In the genomic region with DNA sequence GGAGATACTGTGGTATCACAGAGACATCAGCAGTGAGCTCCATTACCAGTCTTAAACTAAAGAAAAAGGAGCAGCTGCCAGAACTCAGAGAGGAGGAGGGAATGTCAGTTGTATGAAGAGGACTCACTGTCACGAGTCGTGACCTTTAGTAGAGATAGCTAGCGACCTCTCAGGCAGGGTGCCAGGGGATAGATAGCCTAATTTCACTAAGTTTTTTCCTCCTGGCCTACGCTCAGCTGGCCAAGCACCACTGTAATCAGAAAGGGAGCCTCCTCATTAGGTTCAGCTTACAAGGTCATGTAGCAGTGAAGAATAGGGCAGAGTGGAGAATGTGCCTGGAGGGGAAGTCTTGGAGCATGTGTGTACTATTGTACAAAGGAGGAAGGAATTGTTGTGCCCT, we compare ENCODE assay signal across 10 mouse cellular contexts. TPM values are rescaled to one million over a fixed set of nuclear protein-coding genes. Genes with fewer than 3 reads are reported as not detected.
A peak's percentile ranks its signal among the peaks of the same experiment; 100 is the strongest.
DNase-seq lines count a peak whose midpoint lies in the region; ATAC-seq and TF ChIP-seq lines count a peak whose summit lies in the region.
"Had no signal": no experiment of that assay in that cellular context is flagged by ENCODE, and none has a peak within 500 bp of the region (broad histone marks: within the 10 kb centered on the region; RNA-seq: fewer than 3 reads in every experiment).

No protein-coding gene starts in this region.

- 0 out of 2 replicates have a peak, but pooled peaks cover 12% of the 10 kb centered on the region for H3K4me1 ChIP-seq in lung, embryonic 15.5 days
- H3K4me1 ChIP-seq in lung, adult 2 months (ENCODE audit: control insufficient read depth, insufficient read depth, low read length): no peaks in the 10 kb centered on the region
- peaks cover 3% of the 10 kb centered on the region; the same call in 1 of the 2 replicates for H3K4me1 ChIP-seq in kidney, embryonic 15.5 days
- H3K4me1 ChIP-seq: embryonic facial prominence, embryonic 15.5 days had no signal

- H3K9me3 ChIP-seq in lung, embryonic 15.5 days: no peaks in the 10 kb centered on the region
- H3K9me3 ChIP-seq in kidney, embryonic 15.5 days (replicated peaks): no peaks in the 10 kb centered on the region
- H3K9me3 ChIP-seq: embryonic facial prominence, embryonic 15.5 days had no signal

- no peaks in the 10 kb centered on the region for H3K36me3 ChIP-seq in lung, embryonic 15.5 days
- no peaks in the 10 kb centered on the region for H3K36me3 ChIP-seq in kidney, embryonic 15.5 days
- H3K36me3 ChIP-seq: embryonic facial prominence, embryonic 15.5 days had no signal

- H3K9ac ChIP-seq in lung, embryonic 15.5 days: no peak overlapping the region
- H3K9ac ChIP-seq in kidney, embryonic 15.5 days: no peak overlapping the region
- H3K9ac ChIP-seq: embryonic facial prominence, embryonic 15.5 days had no signal

- DNase-seq in lung, adult 2 months: no peak
- peak; percentile 26 to 35 for DNase-seq in heart, adult 9 months (ENCODE audit: low spot score in 2 of 2)
- peak; percentile 78 for DNase-seq in testis, postnatal 10 days (ENCODE audit: low spot score)
- DNase-seq in thymus, postnatal 4 days: no peak
- DNase-seq: cerebellum, adult 11 months; thymus, adult 2 months had no signal

- TF ChIP-seq CTCF in lung, adult 2 months (IDR thresholded peaks at IDR 0.05; ENCODE audit: insufficient read depth, low read length): no peak

- WGBS in lung, embryonic 15.5 days: 36% methylated on average over 4 of the region's 4 CpGs
- WGBS in lung, adult 2 months: 49% methylated on average over 4 of the region's 4 CpGs
- 48% methylated on average over 4 of the region's 4 CpGs for WGBS in kidney, embryonic 15.5 days

- no peak for TF ChIP-seq POLR2A in lung, adult 2 months (IDR thresholded peaks at IDR 0.05; ENCODE audit: borderline replicate concordance, extremely low read depth, low read depth, low read length)

- no peak overlapping the region for H3K27ac ChIP-seq in lung, embryonic 15.5 days
- no peak overlapping the region for H3K27ac ChIP-seq in kidney, embryonic 15.5 days
- H3K27ac ChIP-seq: embryonic facial prominence, embryonic 15.5 days had no signal

- ATAC-seq in lung, embryonic 15.5 days (ENCODE audit: borderline replicate concordance, extremely low read depth, low FRiP score, low TSS enrichment): peak; percentile 54; the same call in 1 of the 2 replicates
- ATAC-seq in kidney, embryonic 15.5 days (replicated peaks; ENCODE audit: low FRiP score): peak; percentile 83; the same call in 1 of the 2 replicates
- ATAC-seq in erythroblast, adult 5-6 weeks (replicated peaks; ENCODE audit: low FRiP score, poor library complexity, severe bottlenecking): no peak

- no peaks in the 10 kb centered on the region for H3K27me3 ChIP-seq in lung, embryonic 15.5 days
- peaks cover 37% of the 10 kb centered on the region for H3K27me3 ChIP-seq in kidney, embryonic 15.5 days
- H3K27me3 ChIP-seq: embryonic facial prominence, embryonic 15.5 days had no signal

- no peak overlapping the region for H3K4me2 ChIP-seq in lung, embryonic 15.5 days
- no peak overlapping the region for H3K4me2 ChIP-seq in kidney, embryonic 15.5 days
- H3K4me2 ChIP-seq: embryonic facial prominence, embryonic 15.5 days had no signal

- H3K4me3 ChIP-seq in lung, embryonic 15.5 days: no peak overlapping the region
- H3K4me3 ChIP-seq in lung, adult 2 months (replicated peaks; ENCODE audit: extremely low read depth, low read depth, low read length): no peak overlapping the region
- H3K4me3 ChIP-seq in kidney, embryonic 15.5 days (replicated peaks): no peak overlapping the region
- H3K4me3 ChIP-seq: embryonic facial prominence, embryonic 15.5 days had no signal

RNA-seq across cellular contexts. Expression of gene Dcx, which starts 47.3 kb away (rescaled TPM):
- polyA plus RNA-seq in lung, embryonic 15.5 days (2015; fragmentation: Nextera tagmentation; extraction: Ambion mirVana): 2.5 TPM in 2 replicates
- not detected in 2 replicates for polyA plus RNA-seq in lung, adult 2 months (2012; rRNA removed)
- polyA plus RNA-seq in kidney, embryonic 15.5 days (2015; fragmentation: Nextera tagmentation; extraction: Ambion mirVana): 4.9 and 6.0 TPM in 2 replicates
- not detected in 2 replicates for total RNA-seq in erythroblast, adult 5-6 weeks (2015; ENCODE audit: low replicate concordance)
- total RNA-seq in erythroblast, adult 5-6 weeks (2017; ENCODE audit: low replicate concordance): not detected in 2 replicates

RNA-seq across cellular contexts. Expression of gene Capn6, which starts 58.6 kb away (rescaled TPM):
- polyA plus RNA-seq in lung, embryonic 15.5 days (2015; fragmentation: Nextera tagmentation; extraction: Ambion mirVana): 136 and 142 TPM in 2 replicates
- polyA plus RNA-seq in lung, adult 2 months (2012; rRNA removed): 1.2 and 1.9 TPM in 2 replicates
- polyA plus RNA-seq in kidney, embryonic 15.5 days (2015; fragmentation: Nextera tagmentation; extraction: Ambion mirVana): 156 and 162 TPM in 2 replicates
- not detected in 2 replicates for total RNA-seq in erythroblast, adult 5-6 weeks (2015; ENCODE audit: low replicate concordance)
- total RNA-seq in erythroblast, adult 5-6 weeks (2017; ENCODE audit: low replicate concordance): not detected in 2 replicates

Comparison
In these comparisons a context has a peak if more than half of its experiments do, and no peak if none do; other contexts are left out.
1. RNA of gene Capn6, which starts 58.6 kb away (polyA plus RNA-seq): 156 to 162 TPM in kidney, embryonic 15.5 days and 136 to 142 TPM in lung, embryonic 15.5 days; 1.2 to 1.9 TPM in lung, adult 2 months; every median in the first group is over 10 times any median in the second.
2. DNase-seq: peak in heart, adult 9 months (2 of 2) and testis, postnatal 10 days (single experiment); none in lung, adult 2 months (single experiment) and thymus, postnatal 4 days (single experiment).